Mouse (Mus musculus) embryonic fibroblast, embryonic 13.5 days (primary cell): ENCODE measurements around the gene Kctd6.

Experiments used
- CTCF ChIP-seq: IDR thresholded peaks from 2 replicates; pipeline ENCODE4 v1.5.1; 2011; ENCODE audit warnings: mild to moderate bottlenecking, control low read depth, low read length, moderate library complexity, borderline replicate concordance; ENCODE audit not compliant: insufficient read depth
- POLR2A ChIP-seq: IDR thresholded peaks from 2 replicates; pipeline ENCODE4 v1.6.1; 2011; ENCODE audit warnings: low read depth, mild to moderate bottlenecking, control low read depth, low read length, moderate library complexity

DNA sequence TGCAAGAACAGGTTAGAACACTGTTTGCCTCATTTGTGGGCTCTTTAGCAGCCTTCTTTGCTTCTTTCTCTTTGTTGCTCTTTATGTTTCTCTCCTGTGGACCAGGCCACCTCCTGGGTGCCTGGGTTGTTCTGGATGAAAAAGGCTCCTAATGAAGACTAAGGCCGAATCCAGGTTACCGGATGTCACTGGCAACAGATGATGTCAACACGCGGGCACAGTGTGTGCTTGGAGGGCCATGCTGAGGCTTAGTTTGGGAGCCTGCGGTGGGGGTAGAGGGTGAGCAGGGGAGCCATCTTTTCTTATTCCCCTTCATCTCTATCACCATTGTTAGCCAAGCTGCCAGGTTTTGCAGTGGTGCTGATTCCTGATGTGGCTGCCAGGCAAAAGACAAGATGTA lies 6.4 kb upstream of the Kctd6 start:
- TF ChIP-seq CTCF (no peak), POLR2A (no peak)
